Mouse (Mus musculus): Measurements from ENCODE around the gene Dnttip2. TPM values are rescaled to one million over a fixed set of nuclear protein-coding genes. Genes with fewer than 3 reads are reported as not detected.
A peak's percentile ranks its signal among the peaks of the same experiment; 100 is the strongest.

The Dnttip2 gene
- polyA plus RNA-seq, 2 experiments = 24.0 to 37.0 TPM

GRCm38 (mm10) chr3:122304560-122304959 lies 30.4 kb downstream of the Dnttip2 start:
- no peak overlapping the region for H3K4me2 ChIP-seq (ENCODE audit: low read depth)
- TF ChIP-seq CTCF (IDR thresholded peaks at IDR 0.05; ENCODE audit: low read depth) (no peak), EP300 (IDR thresholded peaks at IDR 0.05; ENCODE audit: low read depth) (no peak)
- H3K9ac ChIP-seq (replicated peaks) = no peak overlapping the region
- DNase-seq (ENCODE audit: low read depth in 3 of 3, low spot score in 3 of 3) (no peak), ATAC-seq (ENCODE audit: insufficient read depth) (no peak)
- WGBS (ENCODE audit: insufficient replicate concordance) = 50% methylated on average over 4 of the region's 4 CpGs
- H3K27ac ChIP-seq = no peak overlapping the region
- no peak overlapping the region for H3K4me3 ChIP-seq (ENCODE audit: insufficient read depth in 1 of 2, low read depth in 2 of 2, low read length in 2 of 2)
- H3K4me1 ChIP-seq (replicated peaks; ENCODE audit: control insufficient read depth in 2 of 2, insufficient read depth in 2 of 2, low read length in 1 of 2) = no peaks in the 10 kb centered on the region
- H3K27me3 ChIP-seq (ENCODE audit: control insufficient read depth, insufficient read depth, low read length) = no peaks in the 10 kb centered on the region
- H3K9me3 ChIP-seq (ENCODE audit: control insufficient read depth, low read length) = no peaks in the 10 kb centered on the region
- no peaks in the 10 kb centered on the region for H3K36me3 ChIP-seq (replicated peaks; ENCODE audit: control insufficient read depth, insufficient read depth, low read depth)

GRCm38 (mm10) chr3:122307894-122308671 lies 33.9 kb downstream of the Dnttip2 start:
- Histone ChIP-seq H3K4me3 (ENCODE audit: insufficient read depth in 1 of 2, low read depth in 2 of 2, low read length in 2 of 2) (no peak overlapping the region), H3K4me1 (replicated peaks; ENCODE audit: control insufficient read depth in 2 of 2, insufficient read depth in 2 of 2, low read length in 1 of 2) (no peaks in the 10 kb centered on the region), H3K27ac (no peak overlapping the region), H3K36me3 (replicated peaks; ENCODE audit: control insufficient read depth, insufficient read depth, low read depth) (no peaks in the 10 kb centered on the region), H3K4me2 (ENCODE audit: low read depth) (no peak overlapping the region), H3K9ac (replicated peaks) (no peak overlapping the region), H3K9me3 (ENCODE audit: control insufficient read depth, low read length) (no peaks in the 10 kb centered on the region), H3K27me3 (ENCODE audit: control insufficient read depth, insufficient read depth, low read length) (no peaks in the 10 kb centered on the region)
- DNase-seq (ENCODE audit: low read depth in 3 of 3, low spot score in 3 of 3) (peak in 2 of 3 experiments; percentile 35 to 42), ATAC-seq (ENCODE audit: insufficient read depth) (no peak)
- WGBS (ENCODE audit: insufficient replicate concordance) = 39% methylated on average over 4 of the region's 4 CpGs
- TF ChIP-seq EP300 (IDR thresholded peaks at IDR 0.05; ENCODE audit: low read depth) (no peak), CTCF (IDR thresholded peaks at IDR 0.05; ENCODE audit: low read depth) (no peak)

GRCm38 (mm10) chr3:122308981-122309380 lies 34.8 kb downstream of the Dnttip2 start:
- H3K4me3 ChIP-seq (ENCODE audit: insufficient read depth in 1 of 2, low read depth in 2 of 2, low read length in 2 of 2) = no peak overlapping the region
- no peaks in the 10 kb centered on the region for H3K36me3 ChIP-seq (replicated peaks; ENCODE audit: control insufficient read depth, insufficient read depth, low read depth)
- WGBS (ENCODE audit: insufficient replicate concordance) = 19% methylated on average over 6 of the region's 6 CpGs
- ATAC-seq (ENCODE audit: insufficient read depth) = no peak
- no peaks in the 10 kb centered on the region for H3K9me3 ChIP-seq (ENCODE audit: control insufficient read depth, low read length)
- TF ChIP-seq CTCF (IDR thresholded peaks at IDR 0.05; ENCODE audit: low read depth) (no peak), EP300 (IDR thresholded peaks at IDR 0.05; ENCODE audit: low read depth) (no peak)
- H3K27ac ChIP-seq = no peak overlapping the region
- no peak overlapping the region for H3K4me2 ChIP-seq (ENCODE audit: low read depth)
- H3K27me3 ChIP-seq (ENCODE audit: control insufficient read depth, insufficient read depth, low read length) = no peaks in the 10 kb centered on the region
- H3K9ac ChIP-seq (replicated peaks) = no peak overlapping the region
- H3K4me1 ChIP-seq (replicated peaks; ENCODE audit: control insufficient read depth in 2 of 2, insufficient read depth in 2 of 2, low read length in 1 of 2) = peaks cover 0 to 5% of the 10 kb centered on the region in 2 experiments; a peak in 2 of 4 replicates
- DNase-seq (ENCODE audit: low read depth in 3 of 3, low spot score in 3 of 3) = no peak

- H3K27ac ChIP-seq = no peak overlapping the region
- TF ChIP-seq CTCF (IDR thresholded peaks at IDR 0.05; ENCODE audit: low read depth) (peak; percentile 93), EP300 (IDR thresholded peaks at IDR 0.05; ENCODE audit: low read depth) (no peak)
- WGBS (ENCODE audit: insufficient replicate concordance) = 27% methylated on average over 2 of the region's 2 CpGs
- no peaks in the 10 kb centered on the region for H3K9me3 ChIP-seq (ENCODE audit: control insufficient read depth, low read length)
- H3K27me3 ChIP-seq (ENCODE audit: control insufficient read depth, insufficient read depth, low read length) = no peaks in the 10 kb centered on the region
- ATAC-seq (ENCODE audit: insufficient read depth) = no peak
- no peak overlapping the region for H3K4me3 ChIP-seq (ENCODE audit: insufficient read depth in 1 of 2, low read depth in 2 of 2, low read length in 2 of 2)
- peak in 2 of 3 experiments; percentile 33 to 52 for DNase-seq (ENCODE audit: low read depth in 3 of 3, low spot score in 3 of 3)
- H3K36me3 ChIP-seq (replicated peaks; ENCODE audit: control insufficient read depth, insufficient read depth, low read depth) = no peaks in the 10 kb centered on the region
- H3K4me1 ChIP-seq (replicated peaks; ENCODE audit: control insufficient read depth in 2 of 2, insufficient read depth in 2 of 2, low read length in 1 of 2) = peaks cover 0 to 8% of the 10 kb centered on the region in 2 experiments; a peak in 2 of 4 replicates
- no peak overlapping the region for H3K9ac ChIP-seq (replicated peaks)
- no peak overlapping the region for H3K4me2 ChIP-seq (ENCODE audit: low read depth)
Measured at GRCm38 (mm10) chr3:122312078-122312477, 37.9 kb downstream of the Dnttip2 start.

- WGBS (ENCODE audit: insufficient replicate concordance) = 58% methylated on average over 10 of the region's 10 CpGs
- Histone ChIP-seq H3K27me3 (ENCODE audit: control insufficient read depth, insufficient read depth, low read length) (no peaks in the 10 kb centered on the region), H3K9ac (replicated peaks) (no peak overlapping the region), H3K4me2 (ENCODE audit: low read depth) (no peak overlapping the region), H3K27ac (no peak overlapping the region), H3K4me3 (ENCODE audit: insufficient read depth in 1 of 2, low read depth in 2 of 2, low read length in 2 of 2) (no peak overlapping the region), H3K4me1 (replicated peaks; ENCODE audit: control insufficient read depth in 2 of 2, insufficient read depth in 2 of 2, low read length in 1 of 2) (peaks cover 0 to 8% of the 10 kb centered on the region in 2 experiments; a peak in 2 of 4 replicates), H3K9me3 (ENCODE audit: control insufficient read depth, low read length) (no peaks in the 10 kb centered on the region), H3K36me3 (replicated peaks; ENCODE audit: control insufficient read depth, insufficient read depth, low read depth) (no peaks in the 10 kb centered on the region)
- TF ChIP-seq EP300 (IDR thresholded peaks at IDR 0.05; ENCODE audit: low read depth) = no peak
- TF ChIP-seq CTCF (IDR thresholded peaks at IDR 0.05; ENCODE audit: low read depth) = no peak
- ATAC-seq (ENCODE audit: insufficient read depth) (peak; percentile 67), DNase-seq (ENCODE audit: low read depth in 3 of 3, low spot score in 3 of 3) (no peak)
Measured at GRCm38 (mm10) chr3:122312936-122313629, 38.9 kb downstream of the Dnttip2 start.
